Mouse (Mus musculus): Measurements from ENCODE around the gene Rbm18.

Rbm18 gene

GRCm38 (mm10) chr2:36073781-36074180 lies 62.8 kb downstream of the Rbm18 start:
- DNase-seq (ENCODE audit: low read depth, low spot score) = no peak

DNA sequence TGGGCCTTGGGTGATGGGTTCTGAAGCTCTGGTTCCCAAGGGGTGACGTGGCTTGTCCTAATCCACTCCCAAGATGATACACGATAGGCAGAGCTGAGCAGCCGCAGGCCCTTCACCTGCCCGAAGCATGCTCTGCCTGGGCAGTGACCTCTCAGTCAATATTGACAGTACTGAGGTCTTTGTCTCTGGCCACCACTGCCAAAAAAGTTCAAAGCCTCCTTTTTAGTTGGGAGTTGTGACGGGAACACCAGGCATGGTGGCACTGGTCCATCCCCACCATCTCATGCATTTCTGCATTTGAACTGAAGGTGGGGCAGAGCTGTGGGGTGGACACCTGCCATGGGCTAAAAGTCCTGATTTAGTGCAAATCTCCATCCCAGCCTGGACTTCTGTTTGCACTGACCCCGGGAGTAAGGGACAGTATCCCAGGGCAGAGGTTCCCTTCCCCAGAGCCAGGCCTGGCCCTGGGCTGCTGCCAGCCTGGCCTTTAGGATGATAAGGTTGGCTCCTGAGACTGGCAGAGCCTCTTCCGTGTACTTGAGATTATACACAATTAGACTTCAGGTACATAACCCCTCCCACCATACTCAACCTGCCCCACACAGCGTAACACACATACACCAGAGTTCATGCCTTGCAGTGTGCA lies 64.8 kb downstream of the Rbm18 start:
- no peak for DNase-seq (ENCODE audit: low read depth, low spot score)

DNA sequence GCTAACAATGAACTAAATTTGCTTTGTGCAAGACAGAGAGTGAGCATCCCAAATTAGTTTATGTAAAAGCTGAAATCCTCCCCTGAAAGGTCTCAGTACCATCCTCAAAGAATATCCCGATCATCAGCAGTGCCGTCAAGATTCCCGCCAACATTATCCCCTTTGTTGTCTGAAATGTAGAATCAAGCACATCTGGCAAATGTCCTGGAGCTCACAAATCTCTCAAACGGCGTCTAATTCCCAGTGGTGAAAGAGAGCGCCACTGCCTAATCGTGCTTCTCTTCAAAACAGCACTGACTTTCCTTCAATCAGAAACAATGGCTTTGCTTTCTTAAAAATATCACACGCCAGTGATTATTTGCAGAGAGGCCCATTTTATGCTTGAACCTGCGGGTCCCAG lies 69.4 kb downstream of the Rbm18 start:
- DNase-seq (ENCODE audit: low read depth, low spot score) = no peak

Data from CD4-positive, CD25-positive, alpha-beta regulatory T cell, adult 2 months (primary cell).